Mouse (Mus musculus) CH12.LX (cell line): ENCODE results near the gene Lrrtm4. TPM values are rescaled to one million over a fixed set of nuclear protein-coding genes. Genes with fewer than 3 reads are reported as not detected.

Experiments used
- DNase-seq: peaks from one replicate; pipeline ENCODE4 v3.0.0-alpha.2; 2013; ENCODE audit errors: extremely low read depth
- H3K27ac ChIP-seq: 2 replicates; pipeline ENCODE4 v1.5.1; 2012; ENCODE audit warnings: low read depth, mild to moderate bottlenecking, control low read depth, moderate library complexity; ENCODE audit not compliant: insufficient read depth
- H3K27me3 ChIP-seq: replicated peaks from 2 replicates; pipeline ENCODE3; 2012; ENCODE audit warnings: inconsistent platforms
- H3K36me3 ChIP-seq, 2 experiments: replicated peaks in 1 of 2; 2 replicates each; pipeline versions ENCODE3 to v1.6.1; 2012; ENCODE audit warnings: inconsistent platforms in 1 of 2, low read length in 1 of 2, mild to moderate bottlenecking in 1 of 2, mixed read lengths in 1 of 2, moderate library complexity in 1 of 2; ENCODE audit not compliant: control insufficient read depth in 1 of 2, insufficient read depth in 1 of 2
- H3K4me1 ChIP-seq, 2 experiments: 2 replicates each; pipeline ENCODE4 v1.6.1; 2012; ENCODE audit warnings: inconsistent platforms in 1 of 2, moderate library complexity in 1 of 2; ENCODE audit not compliant: insufficient read depth in 2 of 2, control insufficient read depth in 1 of 2
- H3K4me2 ChIP-seq: 2 replicates; pipeline ENCODE4 v1.6.1; 2012; ENCODE audit warnings: low read depth, mild to moderate bottlenecking, control low read depth; ENCODE audit not compliant: poor library complexity, insufficient read depth, severe bottlenecking
- H3K4me3 ChIP-seq, 3 experiments: fragments of 150-350 bp in 1 of 3; sonication (generic) in 1 of 3; replicated peaks in 1 of 3; 2 replicates each; pipeline versions ENCODE3 to v1.5.1; 2011 to 2012; ENCODE audit warnings: low read depth in 2 of 3, low read length in 2 of 3, mild to moderate bottlenecking in 2 of 3, moderate library complexity in 2 of 3, control low read depth in 1 of 3, improper control_type of control experiment in 1 of 3, inconsistent platforms in 1 of 3, mixed read lengths in 1 of 3; ENCODE audit not compliant: poor library complexity in 1 of 3
- H3K79me2 ChIP-seq: replicated peaks from 2 replicates; pipeline ENCODE4 v1.6.1; 2012; ENCODE audit warnings: mild to moderate bottlenecking, moderate library complexity; ENCODE audit not compliant: control insufficient read depth, poor library complexity, insufficient read depth, severe bottlenecking; ENCODE audit errors: extremely low read depth
- H3K9ac ChIP-seq: 2 replicates; pipeline ENCODE4 v1.6.1; 2012; ENCODE audit warnings: low read depth, mild to moderate bottlenecking, control low read depth, moderate library complexity; ENCODE audit not compliant: insufficient read depth
- H3K9me3 ChIP-seq: replicated peaks from 2 replicates; pipeline ENCODE3; 2012; ENCODE audit warnings: low read length, inconsistent platforms, mixed read lengths
- CHD1 ChIP-seq: IDR thresholded peaks from 2 replicates; pipeline ENCODE4 v1.6.1; 2012; ENCODE audit warnings: low read depth, low read length, improper control_type of control experiment, inconsistent platforms
- CHD2 ChIP-seq: IDR thresholded peaks from 2 replicates; pipeline ENCODE4 v1.6.1; 2011; ENCODE audit warnings: low read length, improper control_type of control experiment
- CTCF ChIP-seq, 2 experiments: IDR thresholded peaks in 1 of 2; conservative IDR thresholded peaks in 1 of 2; 2 replicates each; pipeline ENCODE4 v1.5.1; 2011 to 2012; ENCODE audit warnings: low read depth in 2 of 2, low read length in 2 of 2, improper control_type of control experiment in 1 of 2, inconsistent platforms in 1 of 2, mild to moderate bottlenecking in 1 of 2, moderate library complexity in 1 of 2
- E2F4 ChIP-seq: IDR thresholded peaks from 2 replicates; pipeline ENCODE4 v1.6.1; 2011; ENCODE audit warnings: low read depth, low read length, improper control_type of control experiment; ENCODE audit not compliant: insufficient replicate concordance
- ELF1 ChIP-seq: IDR thresholded peaks from 2 replicates; pipeline ENCODE4 v1.6.1; 2014; ENCODE audit warnings: low read depth, mild to moderate bottlenecking, inconsistent platforms, low read length, improper control_type of control experiment
- EP300 ChIP-seq: IDR thresholded peaks from 2 replicates; pipeline ENCODE4 v1.6.1; 2011; ENCODE audit warnings: low read length, improper control_type of control experiment
- ETS1 ChIP-seq: conservative IDR thresholded peaks from 2 replicates; pipeline ENCODE4 v1.6.1; 2012; ENCODE audit warnings: low read depth, mild to moderate bottlenecking, inconsistent platforms, low read length, improper control_type of control experiment, moderate library complexity
- GABPA ChIP-seq: IDR thresholded peaks from 2 replicates; pipeline ENCODE4 v1.6.1; 2012; ENCODE audit warnings: low read depth, low read length, improper control_type of control experiment, inconsistent platforms; ENCODE audit not compliant: insufficient replicate concordance
- HCFC1 ChIP-seq: IDR thresholded peaks from 2 replicates; pipeline ENCODE4 v1.6.1; 2012; ENCODE audit warnings: low read depth, mild to moderate bottlenecking, inconsistent platforms, low read length, improper control_type of control experiment
- JUN ChIP-seq: IDR thresholded peaks from 2 replicates; pipeline ENCODE4 v1.6.1; 2011; ENCODE audit warnings: low read depth, mild to moderate bottlenecking, low read length, improper control_type of control experiment, moderate library complexity; ENCODE audit not compliant: insufficient read depth
- JUND ChIP-seq: conservative IDR thresholded peaks from 2 replicates; pipeline ENCODE4 v1.6.1; 2011; ENCODE audit warnings: low read depth, low read length, improper control_type of control experiment
- KAT2A ChIP-seq: IDR thresholded peaks from 2 replicates; pipeline ENCODE4 v1.6.1; 2012; ENCODE audit warnings: low read length, improper control_type of control experiment, inconsistent platforms; ENCODE audit not compliant: insufficient replicate concordance
- MAFK ChIP-seq: IDR thresholded peaks from 2 replicates; pipeline ENCODE4 v1.6.1; 2011; ENCODE audit warnings: low read length, improper control_type of control experiment; ENCODE audit not compliant: insufficient replicate concordance
- MEF2A ChIP-seq: IDR thresholded peaks from 2 replicates; pipeline ENCODE4 v1.6.1; 2014; ENCODE audit warnings: low read depth, mild to moderate bottlenecking, inconsistent platforms, low read length, improper control_type of control experiment, borderline replicate concordance
- MXI1 ChIP-seq: IDR thresholded peaks from 2 replicates; pipeline ENCODE4 v1.6.1; 2011; ENCODE audit warnings: mild to moderate bottlenecking, low read depth, low read length, improper control_type of control experiment
- MYC ChIP-seq: IDR thresholded peaks from 2 replicates; pipeline ENCODE4 v1.6.1; 2011; ENCODE audit warnings: low read depth, mild to moderate bottlenecking, improper control_type of control experiment, low read length
- NRF1 ChIP-seq: IDR thresholded peaks from 2 replicates; pipeline ENCODE4 v1.6.1; 2014; ENCODE audit warnings: low read depth, mild to moderate bottlenecking, inconsistent platforms, low read length, improper control_type of control experiment, moderate library complexity
- PAX5 ChIP-seq: IDR thresholded peaks from 2 replicates; pipeline ENCODE4 v1.6.1; 2012; ENCODE audit warnings: low read length, inconsistent platforms, mixed read lengths
- POLR2A ChIP-seq: IDR thresholded peaks from 2 replicates; pipeline ENCODE4 v1.6.1; 2011; ENCODE audit warnings: low read depth, mild to moderate bottlenecking, improper control_type of control experiment, low read length
- RAD21 ChIP-seq: IDR thresholded peaks from 2 replicates; pipeline ENCODE4 v1.6.1; 2011; ENCODE audit warnings: low read depth, mild to moderate bottlenecking, low read length, improper control_type of control experiment, moderate library complexity
- SIN3A ChIP-seq: IDR thresholded peaks from 2 replicates; pipeline ENCODE4 v1.6.1; 2012; ENCODE audit warnings: low read length, improper control_type of control experiment, inconsistent platforms
- TBP ChIP-seq: conservative IDR thresholded peaks from 2 replicates; pipeline ENCODE4 v1.6.1; 2011; ENCODE audit warnings: low read depth, low read length, improper control_type of control experiment
- USF2 ChIP-seq: conservative IDR thresholded peaks from 2 replicates; pipeline ENCODE4 v1.6.1; 2011; ENCODE audit warnings: low read depth, low read length, improper control_type of control experiment
- ZKSCAN1 ChIP-seq: IDR thresholded peaks from 2 replicates; pipeline ENCODE4 v1.6.1; 2012; ENCODE audit warnings: low read depth, inconsistent platforms, low read length, improper control_type of control experiment, borderline replicate concordance
- ZMIZ1 ChIP-seq: IDR thresholded peaks from 2 replicates; pipeline ENCODE4 v1.6.1; 2012; ENCODE audit warnings: low read depth, mild to moderate bottlenecking, inconsistent platforms, low read length, improper control_type of control experiment
- dilution Hi-C: fragments of 300-500 bp; cut with MboI; formaldehyde crosslinking; loops from 2 replicates; pipeline ENCODE4 v1.14.3; 2020; ENCODE audit warnings: low sequenced_read_pairs; ENCODE audit not compliant: extremely low pct_unique_long_range_greater_than_20kb, extremely low pct_ligation_motif_present
- in situ Hi-C: fragments of 300-500 bp; cut with MboI; formaldehyde crosslinking; loops from 3 replicates; pipeline ENCODE4 v1.14.3; 2019; ENCODE audit warnings: low sequenced_read_pairs, low pct_ligation_motif_present, low pct_unique_long_range_greater_than_20kb, mixed read lengths
- polyA plus RNA-seq: library from polyadenylated mRNA; unstranded; fragments of >175 nt; gene quantifications from 2 replicates; pipeline ENCODE4 v1.2.1, GENCODE M21; 2012; ENCODE audit warnings: low read depth; ENCODE audit not compliant: insufficient read length
- total RNA-seq, 2 experiments: library from RNA; depleted of rRNA; stranded (reverse); fragments of 300-350 nt in 1 of 2; fragments of >200 nt in 1 of 2; gene quantifications; 2 replicates each; pipeline ENCODE4 v1.2.3; 2012 to 2014

Lrrtm4 gene
- total and polyA plus RNA-seq, 3 experiments = not detected

GRCm38 (mm10) chr6:80094909-80095308 is 76.2 kb downstream of the Lrrtm4 start:
- no peaks in the 10 kb centered on the region for H3K4me1 ChIP-seq
- dilution Hi-C loops = no loop called here

GRCm38 (mm10) chr6:80105343-80105742 is 86.7 kb downstream of the Lrrtm4 start:
- Histone ChIP-seq H3K9ac (no peak overlapping the region), H3K4me3 (no peak overlapping the region)
- in situ Hi-C loops = no loop called here

More at GRCm38 (mm10) chr6:80094909-80095308, 76.2 kb downstream of the Lrrtm4 start:
- H3K4me3 ChIP-seq = no peak overlapping the region
- H3K27ac ChIP-seq = no peak overlapping the region
- no peaks in the 10 kb centered on the region for H3K36me3 ChIP-seq
- no peak overlapping the region for H3K4me2 ChIP-seq
- DNase-seq = no peak
- no peaks in the 10 kb centered on the region for H3K79me2 ChIP-seq
- in situ Hi-C loops = no loop called here
- no peak overlapping the region for H3K9ac ChIP-seq
- TF ChIP-seq PAX5 (no peak), ZMIZ1 (no peak), KAT2A (no peak), CTCF (conservative IDR thresholded peaks at IDR 0.05 in 1 of 2, IDR thresholded peaks at IDR 0.05 in 1 of 2; ENCODE audit: low read depth in 2 of 2, low read length in 2 of 2) (no peak), RAD21 (no peak), HCFC1 (no peak), GABPA (no peak), CHD2 (no peak), JUND (no peak), ETS1 (no peak), TBP (no peak), ZKSCAN1 (no peak), MAFK (no peak), MXI1 (no peak), SIN3A (no peak)
- H3K27me3 ChIP-seq = no peaks in the 10 kb centered on the region
- peaks cover 29% of the 10 kb centered on the region for H3K9me3 ChIP-seq

More at GRCm38 (mm10) chr6:80105343-80105742, 86.7 kb downstream of the Lrrtm4 start:
- no peak overlapping the region for H3K27ac ChIP-seq
- H3K4me1 ChIP-seq = no peaks in the 10 kb centered on the region
- DNase-seq = no peak
- dilution Hi-C loops = no loop called here
- H3K79me2 ChIP-seq = no peaks in the 10 kb centered on the region
- H3K4me2 ChIP-seq = no peak overlapping the region
- no peaks in the 10 kb centered on the region for H3K36me3 ChIP-seq
- H3K27me3 ChIP-seq = no peaks in the 10 kb centered on the region
- peaks cover 23% of the 10 kb centered on the region for H3K9me3 ChIP-seq
- TF ChIP-seq USF2 (no peak), ZMIZ1 (no peak), EP300 (no peak), E2F4 (no peak), RAD21 (no peak), ETS1 (no peak), CHD2 (no peak), MEF2A (no peak), MXI1 (no peak), CHD1 (no peak), NRF1 (no peak), HCFC1 (no peak), ELF1 (no peak), JUN (no peak), MYC (no peak), POLR2A (no peak)
